Mouse (Mus musculus) brown adipose tissue, adult 24 weeks (tissue): ENCODE results near the gene 4930572O03Rik. TPM values are rescaled to one million over a fixed set of nuclear protein-coding genes. Genes with fewer than 3 reads are reported as not detected.
"Not testable (repeated sequence)": the region's sequence is repeated elsewhere in the genome, so short reads cannot be mapped to it uniquely, and the experiment has no call there.

Experiments
- H3K27ac ChIP-seq: fragments of 200-500 bp; replicated peaks from 2 replicates; pipeline ENCODE4 v1.5.1; 2012; ENCODE audit warnings: low read depth, mild to moderate bottlenecking, low read length
- H3K4me1 ChIP-seq: fragments of 200-500 bp; 2 replicates; pipeline ENCODE4 v1.6.1; 2012; ENCODE audit warnings: low read length, mixed read lengths; ENCODE audit not compliant: control insufficient read depth, insufficient read depth, insufficient read length
- H3K4me3 ChIP-seq: fragments of 200-500 bp; 2 replicates; pipeline ENCODE4 v1.5.1; 2012; ENCODE audit warnings: low read depth, mild to moderate bottlenecking, low read length, moderate library complexity; ENCODE audit not compliant: insufficient read depth
- polyA plus RNA-seq: library from polyadenylated mRNA; stranded (reverse); fragments of >200 nt; gene quantifications from 2 replicates; pipeline ENCODE4 v1.2.4, GENCODE M21; 2012; ENCODE audit not compliant: missing spikeins, insufficient read depth, insufficient read length

Gene 4930572O03Rik
- polyA plus RNA-seq, 1 experiment: not detected

DNA sequence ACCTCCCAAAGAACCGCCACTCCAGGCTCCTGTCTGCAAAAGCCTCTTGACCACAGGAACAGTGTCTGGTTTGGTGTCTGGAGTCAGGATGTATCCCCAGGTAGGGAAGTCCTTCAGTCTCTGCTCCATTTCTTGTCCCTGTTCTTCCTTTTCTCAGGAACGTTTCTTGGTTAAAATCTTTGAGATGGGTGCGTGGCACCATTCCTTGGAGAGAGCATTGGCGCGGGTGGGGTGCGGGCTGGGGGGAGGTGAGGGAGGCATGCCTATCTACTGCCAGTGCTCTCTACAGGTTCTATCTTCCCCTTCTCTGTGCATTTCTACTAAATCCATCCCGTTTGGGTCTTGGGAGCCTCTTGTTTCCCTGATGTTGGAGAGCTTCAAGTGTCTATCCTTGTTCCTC, 7.0 kb upstream of the 4930572O03Rik start:
- not testable (repeated sequence) for H3K27ac ChIP-seq, H3K4me1 ChIP-seq

DNA sequence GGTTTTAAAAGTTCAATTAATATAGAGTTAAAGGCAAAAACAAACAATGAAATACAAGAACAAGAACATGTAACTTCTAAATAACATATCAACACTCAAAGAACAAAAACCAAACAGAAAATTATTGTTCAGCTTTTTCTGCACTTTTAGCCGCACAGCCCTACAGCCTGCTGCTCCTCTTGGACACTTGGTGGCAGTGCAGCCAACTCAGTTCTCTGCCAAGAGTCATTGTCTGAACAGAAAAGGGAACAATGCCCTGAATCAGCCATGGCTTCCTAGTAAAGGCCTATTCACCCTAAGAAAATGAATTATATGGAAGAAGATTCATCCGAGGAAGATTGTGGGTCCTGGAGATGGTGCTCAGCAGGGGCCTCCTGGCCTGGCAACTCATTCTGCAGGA, 4.5 kb downstream of the 4930572O03Rik start:
- H3K4me1 ChIP-seq, H3K4me3 ChIP-seq, H3K27ac ChIP-seq: not testable (repeated sequence)

More for the DNA sequence above, 7.0 kb upstream of the 4930572O03Rik start:
- not testable (repeated sequence) for H3K4me3 ChIP-seq

DNA sequence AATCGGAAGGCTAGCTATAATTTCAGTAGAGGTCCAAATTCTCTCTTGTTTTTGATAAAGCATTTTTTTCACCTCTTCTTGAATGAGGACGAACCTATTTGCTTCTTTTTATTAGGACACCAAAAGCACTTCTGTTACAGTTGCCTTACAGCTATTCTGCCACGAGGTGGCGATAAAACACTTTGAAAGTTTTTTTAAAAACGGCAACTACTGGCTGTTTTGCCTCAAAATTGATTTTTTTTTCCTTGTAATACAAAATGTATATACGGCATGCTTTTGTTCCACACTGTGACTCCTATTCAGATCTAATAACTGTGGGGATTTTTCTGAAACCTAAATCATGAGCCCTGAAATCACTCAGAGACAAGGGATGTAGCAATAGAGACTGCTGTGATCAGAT, 11.2 kb downstream of the 4930572O03Rik start:
- not testable (repeated sequence) for H3K4me1 ChIP-seq, H3K27ac ChIP-seq, H3K4me3 ChIP-seq

DNA sequence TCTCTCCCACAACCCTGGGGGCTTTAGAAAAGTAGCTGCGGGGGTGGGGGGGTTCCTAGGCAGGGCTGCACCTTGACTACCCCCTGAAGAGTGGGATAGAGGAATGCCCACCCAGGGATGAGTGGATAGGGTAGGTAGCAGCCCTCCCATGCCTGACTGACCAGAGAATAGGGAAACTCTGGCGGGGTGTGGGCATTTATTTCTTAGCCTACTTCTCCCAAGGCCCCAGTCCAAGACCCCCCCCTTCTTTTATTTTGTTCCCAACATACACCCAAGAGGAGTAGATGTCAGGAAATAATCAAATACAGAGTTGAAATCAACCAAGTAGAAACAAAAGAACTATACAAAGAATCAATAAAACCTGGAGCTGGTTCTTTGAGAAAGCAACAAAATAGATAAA, 19.2 kb downstream of the 4930572O03Rik start:
- H3K4me1 ChIP-seq, H3K4me3 ChIP-seq, H3K27ac ChIP-seq: not testable (repeated sequence)

DNA sequence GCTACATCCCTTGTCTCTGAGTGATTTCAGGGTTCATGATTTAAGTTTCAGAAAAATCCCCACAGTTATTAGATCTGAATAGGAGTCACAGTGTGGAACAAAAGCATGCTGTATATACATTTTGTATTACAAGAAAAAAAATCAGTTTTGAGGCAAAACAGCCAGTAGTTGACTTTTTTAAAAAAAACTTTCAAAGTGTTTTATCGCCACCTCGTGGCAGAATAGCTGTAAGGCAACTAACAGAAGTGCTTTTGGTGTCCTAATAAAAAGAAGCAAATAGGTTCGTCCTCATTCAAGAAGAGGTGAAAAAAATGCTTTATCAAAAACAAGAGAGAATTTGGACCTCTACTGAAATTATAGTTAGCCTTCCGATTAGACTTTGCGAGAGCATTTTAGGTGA, 26.8 kb downstream of the 4930572O03Rik start:
- not testable (repeated sequence) for H3K4me1 ChIP-seq, H3K4me3 ChIP-seq, H3K27ac ChIP-seq

DNA sequence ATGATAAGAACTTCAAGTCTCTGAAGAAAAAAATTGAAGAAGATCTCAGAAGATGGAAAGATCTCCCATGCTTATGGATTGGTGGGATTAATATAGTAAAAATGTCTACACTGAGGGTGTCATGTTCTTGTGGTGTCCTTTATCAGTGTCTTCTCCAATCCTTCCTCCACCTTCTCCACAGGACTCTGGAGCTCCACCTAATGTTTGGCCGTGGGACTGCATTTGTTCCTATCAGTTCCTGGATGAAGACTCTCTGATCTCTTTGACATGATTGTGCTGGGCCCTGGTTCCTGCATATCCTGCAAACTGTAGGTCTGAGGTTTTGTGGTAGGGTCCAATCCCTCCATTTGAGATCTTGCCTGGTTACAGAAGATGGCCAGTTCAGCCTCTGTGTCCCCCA, 28.7 kb downstream of the 4930572O03Rik start:
- not testable (repeated sequence) for H3K27ac ChIP-seq, H3K4me1 ChIP-seq, H3K4me3 ChIP-seq

DNA sequence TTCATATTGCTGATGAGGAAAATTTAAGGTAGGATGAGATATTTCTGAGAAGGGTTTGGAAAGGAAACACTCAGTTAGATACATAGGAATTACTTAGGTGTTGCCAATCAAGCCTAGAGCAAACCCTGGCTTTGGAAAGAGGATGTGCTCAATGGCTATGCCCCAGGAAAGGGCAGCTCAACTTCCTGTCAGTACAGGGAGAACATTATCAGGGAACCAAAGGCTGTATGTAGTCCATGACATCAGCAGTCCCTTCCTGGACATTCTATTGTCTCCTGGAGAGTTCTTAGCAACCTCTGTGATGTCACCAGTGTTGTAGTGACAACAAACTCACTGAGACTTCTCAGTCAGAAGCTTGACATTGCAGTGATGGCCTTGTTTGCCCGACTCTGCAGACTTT, 38.1 kb downstream of the 4930572O03Rik start, which contains the start of gene Speer4d:
TSS of gene Speer4d (plus strand) at position 301 of the 400 bp plus-strand sequence.
- not testable (repeated sequence) for H3K4me3 ChIP-seq, H3K27ac ChIP-seq, H3K4me1 ChIP-seq

DNA sequence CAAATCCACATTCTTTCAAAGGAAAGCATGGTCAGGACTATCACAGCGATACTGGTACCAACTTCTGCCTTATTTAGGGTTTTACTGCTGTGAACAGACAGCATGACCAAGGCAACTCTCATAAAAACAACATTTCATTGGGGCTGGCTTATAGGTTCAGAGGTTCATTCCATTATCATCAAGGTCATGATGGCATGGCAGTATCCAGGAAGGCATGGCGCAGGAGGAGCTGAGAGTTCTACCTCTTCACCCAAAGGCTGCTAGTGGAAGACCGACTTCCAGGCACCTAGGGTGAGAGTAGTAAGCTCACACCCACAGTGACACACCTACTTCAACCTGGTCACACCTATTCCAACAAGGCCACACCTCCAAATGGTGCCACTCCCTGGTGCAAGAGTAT, 40.7 kb downstream of the 4930572O03Rik start:
- not testable (repeated sequence) for H3K4me1 ChIP-seq, H3K4me3 ChIP-seq, H3K27ac ChIP-seq

DNA sequence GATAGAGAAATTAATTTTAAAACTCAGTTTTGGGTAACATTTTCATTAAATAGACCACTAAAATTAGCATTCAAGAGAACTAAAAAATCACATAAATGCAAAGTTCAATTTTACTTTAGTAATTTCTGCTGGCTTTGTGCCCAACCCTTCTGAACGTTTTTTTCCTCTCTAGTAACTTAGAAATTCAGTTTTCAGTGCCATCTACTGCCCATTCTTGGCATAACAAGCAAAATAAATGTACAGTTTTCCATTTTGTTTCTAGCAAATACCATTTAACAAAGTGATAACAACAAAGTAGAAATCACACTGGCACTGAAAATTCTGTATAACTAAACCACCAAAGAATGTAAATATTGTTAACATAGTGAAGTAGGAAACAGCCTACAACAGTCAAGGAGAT, 46.2 kb downstream of the 4930572O03Rik start:
- not testable (repeated sequence) for H3K4me3 ChIP-seq, H3K27ac ChIP-seq, H3K4me1 ChIP-seq

DNA sequence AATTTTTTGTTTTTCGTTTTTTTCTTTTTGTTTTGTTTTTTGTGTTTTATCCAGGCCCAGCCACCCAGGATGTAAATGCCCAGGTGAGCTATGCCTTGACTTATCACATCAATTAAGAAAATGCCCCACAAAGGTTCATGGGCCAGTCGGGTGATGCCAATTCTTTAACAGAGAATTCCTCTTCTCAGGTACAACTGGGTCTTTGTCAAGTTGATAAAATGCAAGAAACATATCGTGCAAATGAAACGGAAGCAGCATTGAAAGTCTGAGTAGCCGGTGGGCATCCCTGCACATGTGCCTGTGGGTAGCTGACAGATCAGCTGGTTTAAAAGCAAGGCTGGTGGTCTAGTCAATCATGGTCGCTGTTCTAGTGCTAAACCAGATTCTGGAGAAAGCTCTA, 50.2 kb downstream of the 4930572O03Rik start:
- H3K27ac ChIP-seq, H3K4me1 ChIP-seq, H3K4me3 ChIP-seq: not testable (repeated sequence)

DNA sequence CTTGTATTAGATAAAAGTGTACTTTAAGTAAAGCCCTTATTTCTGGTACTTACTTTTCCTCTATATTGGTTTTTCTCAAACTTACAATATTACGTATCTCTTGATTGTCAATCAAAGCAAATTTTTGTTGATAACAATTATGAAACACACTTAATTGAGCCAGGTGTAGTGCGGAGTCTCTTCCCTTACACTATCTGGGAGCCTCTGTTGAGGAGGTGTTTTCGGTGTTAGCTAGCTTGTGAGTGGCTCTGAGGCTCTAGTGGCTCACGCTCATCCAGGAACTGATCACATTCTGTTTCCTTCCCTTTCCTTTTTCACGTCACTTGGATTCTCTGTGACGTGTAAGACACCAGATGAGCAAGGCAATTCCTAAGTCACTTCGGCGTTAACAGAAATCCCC, 53.3 kb downstream of the 4930572O03Rik start:
- H3K4me3 ChIP-seq, H3K4me1 ChIP-seq, H3K27ac ChIP-seq: not testable (repeated sequence)

DNA sequence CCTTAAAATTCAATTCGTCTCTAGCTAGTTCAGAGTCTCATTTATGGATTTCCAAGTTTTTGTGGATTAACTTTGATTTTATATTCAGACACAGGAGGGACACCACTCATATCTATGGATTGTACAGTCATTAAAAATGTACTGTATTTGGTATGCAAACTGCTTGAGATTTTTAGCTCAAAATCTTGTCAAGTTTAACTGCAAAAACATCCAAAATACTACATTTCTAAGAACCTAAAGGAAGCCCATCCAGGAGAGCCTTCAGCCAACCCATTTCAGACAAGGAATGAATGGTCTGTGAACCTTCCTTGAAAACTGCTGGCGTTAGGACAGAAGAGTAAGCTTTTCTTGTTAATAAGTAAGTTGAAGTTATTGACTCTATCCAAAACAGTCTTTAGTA, 53.9 kb downstream of the 4930572O03Rik start:
- H3K27ac ChIP-seq, H3K4me3 ChIP-seq, H3K4me1 ChIP-seq: not testable (repeated sequence)

DNA sequence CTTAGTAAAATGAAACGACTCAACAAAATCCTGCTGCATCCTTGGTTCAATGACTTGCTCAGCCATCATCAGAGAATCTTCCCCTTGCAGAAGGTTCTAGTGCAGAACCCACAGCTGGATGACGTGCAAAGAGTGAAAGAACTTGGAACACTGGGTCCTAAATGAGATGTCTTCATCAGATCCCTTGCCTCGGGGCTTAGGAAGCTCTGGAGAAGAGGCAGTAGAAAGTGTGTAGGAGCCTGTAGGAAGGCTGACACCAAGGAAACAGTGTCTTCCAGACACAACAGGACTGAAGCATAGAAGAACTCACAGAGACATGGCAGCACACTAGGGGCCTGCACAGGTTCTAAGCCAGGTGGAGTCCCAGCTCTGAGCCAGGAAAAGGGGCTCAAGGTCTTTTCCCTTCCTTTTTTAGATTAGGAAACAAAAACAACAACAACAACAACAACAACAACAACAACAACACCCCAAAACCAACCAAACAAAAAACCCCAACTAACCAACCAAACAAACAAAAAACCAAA, 54.4 kb downstream of the 4930572O03Rik start:
- not testable (repeated sequence) for H3K4me3 ChIP-seq, H3K4me1 ChIP-seq, H3K27ac ChIP-seq

Other genes with a start within 250 kb of the 4930572O03Rik start
- gene Gm21149, start 180.5 kb downstream of the 4930572O03Rik start, polyA plus RNA-seq: not detected in 2 replicates
- gene Gm21190, start 127.8 kb downstream of the 4930572O03Rik start, polyA plus RNA-seq: not detected in 2 replicates
- gene Gm21083, start 79.7 kb downstream of the 4930572O03Rik start, polyA plus RNA-seq: not detected in 2 replicates
- gene Speer4d, start 38.0 kb downstream of the 4930572O03Rik start, polyA plus RNA-seq: not detected in 2 replicates
- not detected in 2 replicates for gene Speer4c, start 57.2 kb upstream of the 4930572O03Rik start, polyA plus RNA-seq